In the genomic region with DNA sequence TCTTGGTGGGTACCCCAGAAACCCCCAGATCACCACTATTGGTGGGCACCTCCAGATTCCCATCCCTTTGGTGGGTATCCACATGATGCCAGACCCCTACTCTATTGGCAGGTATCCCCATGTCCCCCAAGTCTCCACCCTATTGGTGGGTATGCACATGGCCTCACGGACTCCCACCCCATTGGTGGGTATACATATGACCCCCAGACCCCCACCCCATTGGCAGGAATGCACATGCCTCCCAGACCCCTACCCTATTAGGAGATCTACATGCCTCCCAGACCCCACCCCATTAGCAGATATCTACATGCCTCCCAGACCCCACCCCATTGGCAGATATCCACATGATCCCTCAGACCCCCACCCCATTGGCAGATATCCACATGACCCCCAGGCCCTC, we compare ENCODE assay signal across 17 mouse cellular contexts. TPM values are rescaled to one million over a fixed set of nuclear protein-coding genes. Genes with fewer than 3 reads are reported as not detected.
DNase-seq lines count a peak whose midpoint lies in the region; ATAC-seq and TF ChIP-seq lines count a peak whose summit lies in the region.
"Had no signal": no experiment of that assay in that cellular context is flagged by ENCODE, and none has a peak within 500 bp of the region (broad histone marks: within the 10 kb centered on the region; RNA-seq: fewer than 3 reads in every experiment).

No protein-coding gene starts in this region.

- no peaks in the 10 kb centered on the region for H3K27me3 ChIP-seq in forebrain, embryonic 11.5 days (ENCODE audit: control insufficient read depth, insufficient read depth, low read length)
- no peaks in the 10 kb centered on the region for H3K27me3 ChIP-seq in forebrain, postnatal 0 days (ENCODE audit: insufficient read depth, low read length)
- no peaks in the 10 kb centered on the region for H3K27me3 ChIP-seq in heart, embryonic 14.5 days (ENCODE audit: control insufficient read depth, insufficient read depth, low read length)
- H3K27me3 ChIP-seq in liver, embryonic 12.5 days (replicated peaks): no peaks in the 10 kb centered on the region
- no peaks in the 10 kb centered on the region for H3K27me3 ChIP-seq in liver, embryonic 11.5 days (replicated peaks; ENCODE audit: control insufficient read depth, insufficient read depth, low read length)
- no peaks in the 10 kb centered on the region for H3K27me3 ChIP-seq in midbrain, embryonic 13.5 days
- H3K27me3 ChIP-seq: hindbrain, embryonic 15.5 days; kidney, embryonic 15.5 days; Patski had no signal

- H3K9me3 ChIP-seq in forebrain, embryonic 11.5 days (ENCODE audit: control insufficient read depth, low read length): no peaks in the 10 kb centered on the region
- no peaks in the 10 kb centered on the region for H3K9me3 ChIP-seq in forebrain, postnatal 0 days (ENCODE audit: low read length)
- no peaks in the 10 kb centered on the region for H3K9me3 ChIP-seq in heart, embryonic 14.5 days (ENCODE audit: control insufficient read depth, low read length)
- no peaks in the 10 kb centered on the region for H3K9me3 ChIP-seq in liver, embryonic 12.5 days (replicated peaks)
- no peaks in the 10 kb centered on the region for H3K9me3 ChIP-seq in liver, embryonic 11.5 days (ENCODE audit: control insufficient read depth, low read length)
- H3K9me3 ChIP-seq in midbrain, embryonic 13.5 days: no peaks in the 10 kb centered on the region
- H3K9me3 ChIP-seq: hindbrain, embryonic 15.5 days; kidney, embryonic 15.5 days had no signal

- DNase-seq in forebrain, embryonic 11.5 days (ENCODE audit: low spot score): no peak
- DNase-seq in forebrain, postnatal 0 days: no peak
- DNase-seq in heart, postnatal 25 days (ENCODE audit: low spot score): no peak
- no peak for DNase-seq in liver, embryonic 11.5 days (ENCODE audit: low spot score)
- no peak for DNase-seq in left cerebral cortex, adult 8-10 months (ENCODE audit: low spot score in 2 of 2)
- DNase-seq: B cell, adult 2 months; cerebellum, adult 9-11 months; thymus, postnatal 25 days had no signal

- ATAC-seq in forebrain, embryonic 11.5 days (replicated peaks; ENCODE audit: low FRiP score): peak; percentile 34
- ATAC-seq in forebrain, postnatal 0 days: no peak
- 0 out of 2 replicates have a peak, but pooled peaks have one; percentile 26 for ATAC-seq in heart, embryonic 14.5 days (ENCODE audit: insufficient number of reproducible peaks, insufficient read depth, low FRiP score, low read depth)
- ATAC-seq in liver, embryonic 12.5 days: peak; percentile 20; the same call in 1 of the 2 replicates
- ATAC-seq in liver, embryonic 11.5 days (replicated peaks; ENCODE audit: low FRiP score): no peak; the same call in 1 of the 2 replicates
- ATAC-seq in midbrain, embryonic 13.5 days: peak; percentile 25; the same call in 1 of the 2 replicates
- ATAC-seq: activated CD4-positive, CD25-positive, alpha-beta regulatory T cell, adult 4 months; Patski had no signal

- no peak overlapping the region for H3K4me2 ChIP-seq in forebrain, embryonic 11.5 days (ENCODE audit: low read depth, low read length, severe bottlenecking)
- no peak overlapping the region for H3K4me2 ChIP-seq in forebrain, postnatal 0 days (ENCODE audit: low read depth)
- H3K4me2 ChIP-seq in heart, embryonic 14.5 days (ENCODE audit: low read length): no peak overlapping the region
- no peak overlapping the region for H3K4me2 ChIP-seq in liver, embryonic 12.5 days
- H3K4me2 ChIP-seq in liver, embryonic 11.5 days: no peak overlapping the region
- no peak overlapping the region for H3K4me2 ChIP-seq in midbrain, embryonic 13.5 days (replicated peaks)
- H3K4me2 ChIP-seq: hindbrain, embryonic 15.5 days; kidney, embryonic 15.5 days had no signal

- intact Hi-C loops in heart, postnatal 25 days (cut with DNase I): no loop called here

- H3K36me3 ChIP-seq in forebrain, embryonic 11.5 days (ENCODE audit: control insufficient read depth, insufficient read depth, low read length): peaks cover 6% of the 10 kb centered on the region; the same call in 1 of the 2 replicates
- H3K36me3 ChIP-seq in forebrain, postnatal 0 days (ENCODE audit: insufficient read depth): peaks cover 2% of the 10 kb centered on the region; the same call in 1 of the 2 replicates
- H3K36me3 ChIP-seq in heart, embryonic 14.5 days (ENCODE audit: control insufficient read depth, insufficient read depth, low read length): peaks cover 58% of the 10 kb centered on the region
- H3K36me3 ChIP-seq in liver, embryonic 12.5 days: peaks cover 91% of the 10 kb centered on the region
- H3K36me3 ChIP-seq in liver, embryonic 11.5 days (ENCODE audit: control insufficient read depth, insufficient read depth, low read length): peaks cover 10% of the 10 kb centered on the region
- peaks cover 29% of the 10 kb centered on the region for H3K36me3 ChIP-seq in midbrain, embryonic 13.5 days

- H3K4me3 ChIP-seq in forebrain, embryonic 11.5 days (ENCODE audit: low read depth, low read length): no peak overlapping the region
- no peak overlapping the region for H3K4me3 ChIP-seq in forebrain, postnatal 0 days (ENCODE audit: low read depth, low read length)
- no peak overlapping the region for H3K4me3 ChIP-seq in heart, embryonic 14.5 days (ENCODE audit: control insufficient read depth in 1 of 2, insufficient read depth in 1 of 2, low read depth in 1 of 2, low read length in 2 of 2)
- no peak overlapping the region for H3K4me3 ChIP-seq in liver, embryonic 12.5 days
- H3K4me3 ChIP-seq in liver, embryonic 11.5 days (ENCODE audit: low read depth, low read length): no peak overlapping the region
- no peak overlapping the region for H3K4me3 ChIP-seq in midbrain, embryonic 13.5 days (replicated peaks)
- H3K4me3 ChIP-seq: hindbrain, embryonic 15.5 days; kidney, embryonic 15.5 days had no signal

- WGBS in forebrain, embryonic 11.5 days: 100% methylated on average over 1 of the region's 1 CpGs
- WGBS in forebrain, postnatal 0 days: 94% methylated on average over 1 of the region's 1 CpGs
- WGBS in heart, embryonic 14.5 days: 88% methylated on average over 1 of the region's 1 CpGs
- WGBS in liver, embryonic 12.5 days (ENCODE audit: insufficient replicate concordance): 69% methylated on average over 1 of the region's 1 CpGs
- 94% methylated on average over 1 of the region's 1 CpGs for WGBS in liver, embryonic 11.5 days
- 95% methylated on average over 1 of the region's 1 CpGs for WGBS in midbrain, embryonic 13.5 days

- peaks cover 12% of the 10 kb centered on the region; the same call in 1 of the 2 replicates for H3K4me1 ChIP-seq in forebrain, embryonic 11.5 days (replicated peaks; ENCODE audit: control insufficient read depth, insufficient read depth, low read length)
- 0 out of 2 replicates have a peak, but pooled peaks cover 5% of the 10 kb centered on the region for H3K4me1 ChIP-seq in forebrain, postnatal 0 days (ENCODE audit: insufficient read depth)
- peaks cover 38 to 90% of the 10 kb centered on the region in 2 experiments for H3K4me1 ChIP-seq in heart, embryonic 14.5 days (ENCODE audit: control insufficient read depth in 2 of 2, insufficient read depth in 2 of 2, low read length in 2 of 2)
- H3K4me1 ChIP-seq in liver, embryonic 12.5 days: peaks cover 93% of the 10 kb centered on the region
- H3K4me1 ChIP-seq in liver, embryonic 11.5 days (replicated peaks; ENCODE audit: control insufficient read depth, insufficient read depth, low read length): peaks cover 57% of the 10 kb centered on the region
- peaks cover 72% of the 10 kb centered on the region for H3K4me1 ChIP-seq in midbrain, embryonic 13.5 days (replicated peaks)

- no peak overlapping the region for H3K9ac ChIP-seq in forebrain, embryonic 11.5 days (ENCODE audit: low read length)
- no peak overlapping the region for H3K9ac ChIP-seq in forebrain, postnatal 0 days
- H3K9ac ChIP-seq in heart, embryonic 14.5 days (ENCODE audit: low read length): no peak overlapping the region
- H3K9ac ChIP-seq in liver, embryonic 12.5 days: no peak overlapping the region
- H3K9ac ChIP-seq in liver, embryonic 11.5 days (ENCODE audit: low read depth, low read length): no peak overlapping the region
- no peak overlapping the region for H3K9ac ChIP-seq in midbrain, embryonic 13.5 days (replicated peaks)
- H3K9ac ChIP-seq: hindbrain, embryonic 15.5 days; kidney, embryonic 15.5 days; liver, embryonic 14.5 days had no signal

- TF ChIP-seq CTCF in forebrain, postnatal 0 days (IDR thresholded peaks at IDR 0.05; ENCODE audit: low read depth): no peak

- H3K27ac ChIP-seq in forebrain, embryonic 11.5 days (ENCODE audit: low read depth, low read length): no peak overlapping the region
- no peak overlapping the region for H3K27ac ChIP-seq in forebrain, postnatal 0 days (ENCODE audit: low read depth, low read length)
- H3K27ac ChIP-seq in heart, embryonic 14.5 days (replicated peaks in 1 of 2; ENCODE audit: control insufficient read depth in 1 of 2, insufficient read depth in 1 of 2, low read depth in 2 of 2, low read length in 2 of 2): no peak overlapping the region
- H3K27ac ChIP-seq in liver, embryonic 12.5 days: no peak overlapping the region
- H3K27ac ChIP-seq in liver, embryonic 11.5 days (ENCODE audit: low read depth, low read length): no peak overlapping the region
- H3K27ac ChIP-seq in midbrain, embryonic 13.5 days: no peak overlapping the region
- H3K27ac ChIP-seq: hindbrain, embryonic 15.5 days; liver, embryonic 14.5 days had no signal

RNA-seq across cellular contexts. Expression of a gene that starts 6.8 kb away (rescaled TPM):
- polyA plus RNA-seq in forebrain, embryonic 11.5 days (2014; fragmentation: Nextera tagmentation; extraction: Ambion mirVana): 6.5 and 7.3 TPM in 2 replicates
- total RNA-seq in forebrain, postnatal 0 days (2014; rRNA removed): not detected in 2 replicates
- 8.6 and 10.5 TPM in 2 replicates for polyA plus RNA-seq in forebrain, postnatal 0 days (2015; fragmentation: Nextera tagmentation; extraction: Ambion mirVana)
- polyA plus RNA-seq in heart, embryonic 14.5 days (2014; fragmentation: Nextera tagmentation; extraction: Ambion mirVana): 6.8 and 7.5 TPM in 2 replicates
- 1 to 10 TPM; 1.6 to 2.2 TPM for total RNA-seq in heart, postnatal 25 days (2021)
- polyA plus RNA-seq in liver, embryonic 12.5 days (2016; fragmentation: Nextera tagmentation; extraction: Ambion mirVana): 23.2 and 33.5 TPM in 2 replicates
- polyA plus RNA-seq in liver, embryonic 11.5 days (2014; fragmentation: Nextera tagmentation; extraction: Ambion mirVana): 7.3 and 7.7 TPM in 2 replicates
- polyA plus RNA-seq in midbrain, embryonic 13.5 days (2015; fragmentation: Nextera tagmentation; extraction: Ambion mirVana): 8.8 and 10.5 TPM in 2 replicates
- 1 to 10 TPM in 3 of 4 experiments, under 1 TPM in 1; 0.91 to 3.4 (median 1.6) TPM for total RNA-seq in left cerebral cortex, adult 8-10 months (2022)
- polyA plus RNA-seq: testis, adult 2 months had no signal

RNA-seq across cellular contexts. Expression of a gene that starts 55.6 kb away (rescaled TPM):
- polyA plus RNA-seq in forebrain, embryonic 11.5 days (2014; fragmentation: Nextera tagmentation; extraction: Ambion mirVana): 1,123 and 1,194 TPM in 2 replicates
- total RNA-seq in forebrain, postnatal 0 days (2014; rRNA removed): 1,201 and 1,512 TPM in 2 replicates
- 1,404 and 1,604 TPM in 2 replicates for polyA plus RNA-seq in forebrain, postnatal 0 days (2015; fragmentation: Nextera tagmentation; extraction: Ambion mirVana)
- 1,524 and 1,578 TPM in 2 replicates for polyA plus RNA-seq in heart, embryonic 14.5 days (2014; fragmentation: Nextera tagmentation; extraction: Ambion mirVana)
- total RNA-seq in heart, postnatal 25 days (2021): 1,000 to 10,000 TPM; 1,170 to 1,213 TPM
- 565 and 587 TPM in 2 replicates for polyA plus RNA-seq in liver, embryonic 12.5 days (2016; fragmentation: Nextera tagmentation; extraction: Ambion mirVana)
- polyA plus RNA-seq in liver, embryonic 11.5 days (2014; fragmentation: Nextera tagmentation; extraction: Ambion mirVana): 729 and 742 TPM in 2 replicates
- polyA plus RNA-seq in midbrain, embryonic 13.5 days (2015; fragmentation: Nextera tagmentation; extraction: Ambion mirVana): 1,084 and 1,205 TPM in 2 replicates
- total RNA-seq in left cerebral cortex, adult 8-10 months (2022): 1,000 to 10,000 TPM; 1,754 to 1,798 (median 1,783) TPM

Comparison
In these comparisons a context has a peak if more than half of its experiments do, and no peak if none do; other contexts are left out.
1. ATAC-seq: peak in forebrain, embryonic 11.5 days (single experiment), heart, embryonic 14.5 days (single experiment), liver, embryonic 12.5 days (single experiment) and midbrain, embryonic 13.5 days (single experiment); none in forebrain, postnatal 0 days (single experiment) and liver, embryonic 11.5 days (single experiment).